Mouse (Mus musculus): ENCODE data around the gene Ube2v1. TPM values are rescaled to one million over a fixed set of nuclear protein-coding genes. Genes with fewer than 3 reads are reported as not detected.
A peak's percentile ranks its signal among the peaks of the same experiment; 100 is the strongest.

The Ube2v1 gene
- polyA plus RNA-seq, 1 experiment from 2014 or later: 234 TPM

GRCm38 (mm10) chr2:167564551-167565311, 67.2 kb downstream of the Ube2v1 start:
- peak; percentile 15; the same call in 1 of the 2 replicates for ATAC-seq (ENCODE audit: low FRiP score, low TSS enrichment)
- peak overlapping the region; percentile 45; the same call in 1 of the 2 replicates for H3K27ac ChIP-seq (replicated peaks)

DNA sequence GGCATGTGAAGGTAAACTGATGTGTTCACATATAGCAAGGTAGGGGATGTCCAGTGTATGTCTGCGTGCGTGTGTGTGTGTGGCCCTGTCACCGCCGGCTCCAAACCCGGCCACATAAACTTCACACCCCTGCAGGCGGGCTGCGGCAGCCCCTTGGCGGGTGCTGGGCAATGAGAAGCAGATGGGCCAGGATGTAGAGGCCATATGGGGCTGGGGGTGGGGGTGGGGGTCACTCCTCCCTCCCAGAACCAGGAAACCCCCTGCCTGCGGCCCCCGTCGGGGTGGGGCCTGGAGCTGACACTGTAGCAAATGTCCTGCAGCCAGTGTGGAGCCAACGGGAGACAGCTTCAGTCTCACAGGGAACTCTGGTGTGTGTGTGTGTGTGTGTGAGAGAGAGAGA, 68.2 kb downstream of the Ube2v1 start:
- Histone ChIP-seq H3K9ac (ENCODE audit: low read length) (no peak overlapping the region), H3K27me3 (ENCODE audit: control insufficient read depth, insufficient read depth, low read length) (no peaks in the 10 kb centered on the region), H3K36me3 (ENCODE audit: control insufficient read depth, insufficient read depth, low read length) (no peaks in the 10 kb centered on the region), H3K9me3 (ENCODE audit: control insufficient read depth, low read length) (no peaks in the 10 kb centered on the region), H3K4me2 (replicated peaks; ENCODE audit: low read depth) (no peak overlapping the region), H3K4me1 (replicated peaks; ENCODE audit: control insufficient read depth, insufficient read depth) (peaks cover 2% of the 10 kb centered on the region; the same call in 1 of the 2 replicates), H3K27ac (replicated peaks) (no peak overlapping the region), H3K4me3 (ENCODE audit: low read depth, low read length) (no peak overlapping the region)
- no peak for DNase-seq (ENCODE audit: low spot score)
- ATAC-seq (ENCODE audit: low FRiP score, low TSS enrichment): no peak; the same call in 1 of the 2 replicates
- TF ChIP-seq EP300 (optimal IDR thresholded peaks at IDR 0.05): no peak
- no peak for TF ChIP-seq CTCF (IDR thresholded peaks at IDR 0.05; ENCODE audit: low read depth)
- WGBS: 52% methylated on average over 12 of the region's 12 CpGs

More at GRCm38 (mm10) chr2:167564551-167565311, 67.2 kb downstream of the Ube2v1 start:
- Histone ChIP-seq H3K36me3 (ENCODE audit: control insufficient read depth, insufficient read depth, low read length) (no peaks in the 10 kb centered on the region), H3K9ac (ENCODE audit: low read length) (no peak overlapping the region), H3K9me3 (ENCODE audit: control insufficient read depth, low read length) (no peaks in the 10 kb centered on the region), H3K4me1 (replicated peaks; ENCODE audit: control insufficient read depth, insufficient read depth) (peaks cover 2% of the 10 kb centered on the region; the same call in 1 of the 2 replicates), H3K4me2 (replicated peaks; ENCODE audit: low read depth) (no peak overlapping the region), H3K4me3 (ENCODE audit: low read depth, low read length) (no peak overlapping the region), H3K27me3 (ENCODE audit: control insufficient read depth, insufficient read depth, low read length) (no peaks in the 10 kb centered on the region)
- 81% methylated on average over 13 of the region's 13 CpGs for WGBS
- TF ChIP-seq EP300 (optimal IDR thresholded peaks at IDR 0.05) (no peak), CTCF (IDR thresholded peaks at IDR 0.05; ENCODE audit: low read depth) (no peak)
- no peak for DNase-seq (ENCODE audit: low spot score)

- no peak overlapping the region for H3K4me2 ChIP-seq (replicated peaks; ENCODE audit: low read depth)
- no peak for ATAC-seq (ENCODE audit: low FRiP score, low TSS enrichment)
- H3K9me3 ChIP-seq (ENCODE audit: control insufficient read depth, low read length): no peaks in the 10 kb centered on the region
- TF ChIP-seq CTCF (IDR thresholded peaks at IDR 0.05; ENCODE audit: low read depth) (no peak), EP300 (optimal IDR thresholded peaks at IDR 0.05) (no peak)
- no peak overlapping the region for H3K4me3 ChIP-seq (ENCODE audit: low read depth, low read length)
- H3K36me3 ChIP-seq (ENCODE audit: control insufficient read depth, insufficient read depth, low read length): no peaks in the 10 kb centered on the region
- DNase-seq (ENCODE audit: low spot score): no peak
- no peaks in the 10 kb centered on the region for H3K27me3 ChIP-seq (ENCODE audit: control insufficient read depth, insufficient read depth, low read length)
- H3K27ac ChIP-seq (replicated peaks): no peak overlapping the region
- H3K9ac ChIP-seq (ENCODE audit: low read length): no peak overlapping the region
- peaks cover 2% of the 10 kb centered on the region; the same call in 1 of the 2 replicates for H3K4me1 ChIP-seq (replicated peaks; ENCODE audit: control insufficient read depth, insufficient read depth)
- WGBS: 65% methylated on average over 5 of the region's 5 CpGs
Measured at GRCm38 (mm10) chr2:167563035-167563434, 68.9 kb downstream of the Ube2v1 start.

GRCm38 (mm10) chr2:167562101-167562500, 69.8 kb downstream of the Ube2v1 start:
- no peak overlapping the region for H3K4me2 ChIP-seq (replicated peaks; ENCODE audit: low read depth)
- H3K27me3 ChIP-seq (ENCODE audit: control insufficient read depth, insufficient read depth, low read length): no peaks in the 10 kb centered on the region
- WGBS: 21% methylated on average over 7 of the region's 8 CpGs
- H3K27ac ChIP-seq (replicated peaks): no peak overlapping the region
- no peak overlapping the region; the same call in 1 of the 2 replicates for H3K9ac ChIP-seq (ENCODE audit: low read length)
- H3K4me3 ChIP-seq (ENCODE audit: low read depth, low read length): no peak overlapping the region
- H3K4me1 ChIP-seq (replicated peaks; ENCODE audit: control insufficient read depth, insufficient read depth): peaks cover 2% of the 10 kb centered on the region; the same call in 1 of the 2 replicates
- H3K36me3 ChIP-seq (ENCODE audit: control insufficient read depth, insufficient read depth, low read length): no peaks in the 10 kb centered on the region
- TF ChIP-seq EP300 (optimal IDR thresholded peaks at IDR 0.05) (no peak), CTCF (IDR thresholded peaks at IDR 0.05; ENCODE audit: low read depth) (no peak)
- ATAC-seq (ENCODE audit: low FRiP score, low TSS enrichment): no peak
- DNase-seq (ENCODE audit: low spot score): peak; percentile 73
- H3K9me3 ChIP-seq (ENCODE audit: control insufficient read depth, low read length): no peaks in the 10 kb centered on the region

DNA sequence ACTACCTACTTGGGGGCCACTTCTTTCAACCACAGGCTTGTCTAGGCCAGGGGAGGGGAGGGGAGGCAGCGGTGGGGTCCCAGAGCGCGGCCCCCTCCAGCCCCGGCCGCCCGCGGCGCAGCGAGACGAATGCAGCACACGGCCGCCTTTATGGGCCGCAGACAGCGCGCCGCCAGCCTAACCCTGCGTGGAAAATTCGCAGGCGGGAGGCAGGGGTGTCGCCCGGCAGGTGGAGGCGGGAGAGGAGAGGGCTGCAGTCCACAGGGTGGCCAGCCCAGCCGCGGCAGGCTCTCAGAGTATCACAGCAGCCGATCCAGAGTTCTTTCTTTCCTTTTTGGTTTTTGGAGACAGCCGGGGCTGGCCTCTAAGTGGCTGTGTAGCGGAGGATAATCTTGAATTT, 72.5 kb downstream of the Ube2v1 start:
- H3K36me3 ChIP-seq (ENCODE audit: control insufficient read depth, insufficient read depth, low read length): no peaks in the 10 kb centered on the region
- ATAC-seq (ENCODE audit: low FRiP score, low TSS enrichment): no peak
- H3K9me3 ChIP-seq (ENCODE audit: control insufficient read depth, low read length): no peaks in the 10 kb centered on the region
- H3K27me3 ChIP-seq (ENCODE audit: control insufficient read depth, insufficient read depth, low read length): no peaks in the 10 kb centered on the region
- WGBS: 28% methylated on average over 26 of the region's 27 CpGs
- no peak overlapping the region for H3K27ac ChIP-seq (replicated peaks)
- DNase-seq (ENCODE audit: low spot score): no peak
- H3K9ac ChIP-seq (ENCODE audit: low read length): peak overlapping the region; percentile 45; the same call in 1 of the 2 replicates
- no peak overlapping the region; the same call in 1 of the 2 replicates for H3K4me2 ChIP-seq (replicated peaks; ENCODE audit: low read depth)
- TF ChIP-seq EP300 (optimal IDR thresholded peaks at IDR 0.05) (no peak), CTCF (IDR thresholded peaks at IDR 0.05; ENCODE audit: low read depth) (no peak)
- no peak overlapping the region for H3K4me3 ChIP-seq (ENCODE audit: low read depth, low read length)
- H3K4me1 ChIP-seq (replicated peaks; ENCODE audit: control insufficient read depth, insufficient read depth): peaks cover 2% of the 10 kb centered on the region; the same call in 1 of the 2 replicates

Small RNA genes within 50 kb of the gene (microRNA-seq; reads per million reads assigned to microRNA genes)
- not detected for gene Gm22355

Other genes with a start within 250 kb of the Ube2v1 start
- gene Slc9a8, start 210.4 kb downstream of the Ube2v1 start, polyA plus RNA-seq (2015; fragmentation: Nextera tagmentation; extraction: Ambion mirVana): 10.4 and 11.8 TPM in 2 replicates
- 44.6 and 47.6 TPM in 2 replicates for gene Rnf114, start 139.4 kb downstream of the Ube2v1 start, polyA plus RNA-seq (2015; fragmentation: Nextera tagmentation; extraction: Ambion mirVana)
- 9.4 and 11.3 TPM in 2 replicates for gene Spata2, start 139.2 kb downstream of the Ube2v1 start, polyA plus RNA-seq (2015; fragmentation: Nextera tagmentation; extraction: Ambion mirVana)
- 6.9 and 8.3 TPM in 2 replicates for gene Snai1, start 93.9 kb downstream of the Ube2v1 start, polyA plus RNA-seq (2015; fragmentation: Nextera tagmentation; extraction: Ambion mirVana)
- 13.4 and 14.1 TPM in 2 replicates for gene Gm20431, start 29.4 kb upstream of the Ube2v1 start, polyA plus RNA-seq (2015; fragmentation: Nextera tagmentation; extraction: Ambion mirVana)
- gene Cebpb, start 56.8 kb upstream of the Ube2v1 start, polyA plus RNA-seq (2015; fragmentation: Nextera tagmentation; extraction: Ambion mirVana): 55.0 and 60.2 TPM in 2 replicates
- 74.6 and 85.7 TPM in 2 replicates for gene Tmem189, start 57.7 kb upstream of the Ube2v1 start, polyA plus RNA-seq (2015; fragmentation: Nextera tagmentation; extraction: Ambion mirVana)

Measured in stomach, postnatal 0 days (tissue).